Mouse (Mus musculus): ENCODE results near the gene Gm20509.

GRCm38 (mm10) chr9:73103159-73103879, 1.0 kb downstream of the Gm20509 start:
- no peak for TF ChIP-seq MXI1 (IDR thresholded peaks at IDR 0.05; ENCODE audit: low read depth, low read length)
- no peak for TF ChIP-seq ZNF384 (IDR thresholded peaks at IDR 0.05; ENCODE audit: low read depth, low read length)
- no peak for TF ChIP-seq HCFC1 (IDR thresholded peaks at IDR 0.05; ENCODE audit: low read depth, low read length)
- no peak for TF ChIP-seq EP300 (IDR thresholded peaks at IDR 0.05; ENCODE audit: low read length)
- TF ChIP-seq ZMIZ1 (IDR thresholded peaks at IDR 0.05; ENCODE audit: low read depth, low read length): no peak
- TF ChIP-seq CTCF (conservative IDR thresholded peaks at IDR 0.05 in 1 of 2, IDR thresholded peaks at IDR 0.05 in 1 of 2; ENCODE audit: low read depth in 2 of 2, low read length in 2 of 2): no peak
- TF ChIP-seq POLR2A (IDR thresholded peaks at IDR 0.05; ENCODE audit: low read depth, low read length): no peak
- TF ChIP-seq CHD1 (IDR thresholded peaks at IDR 0.05; ENCODE audit: low read depth, low read length): no peak
- TF ChIP-seq E2F4 (IDR thresholded peaks at IDR 0.05; ENCODE audit: insufficient replicate concordance, low read depth, low read length): no peak
- no peak for TF ChIP-seq RCOR1 (conservative IDR thresholded peaks at IDR 0.05; ENCODE audit: low read depth, low read length)
- no peak for TF ChIP-seq ZC3H11A (IDR thresholded peaks at IDR 0.05; ENCODE audit: low read depth, low read length)
- no peak for TF ChIP-seq MAX (IDR thresholded peaks at IDR 0.05; ENCODE audit: low read length)
- no peak for TF ChIP-seq MEF2A (IDR thresholded peaks at IDR 0.05; ENCODE audit: borderline replicate concordance, low read depth, low read length)
